Mouse (Mus musculus) stomach, postnatal 0 days (tissue): ENCODE data around the gene Hspg2. TPM values are rescaled to one million over a fixed set of nuclear protein-coding genes. Genes with fewer than 3 reads are reported as not detected.

ENCODE experiments used
- ATAC-seq: fragments of 200-750 bp; cut with Nextera tagmentation; 2 replicates; pipeline ENCODE4 v1.8.0; 2017; ENCODE audit not compliant: low FRiP score, low TSS enrichment
- DNase-seq: peaks from one replicate; pipeline ENCODE4 v3.0.0-alpha.2; 2016; ENCODE audit warnings: low spot score
- H3K27ac ChIP-seq: fragments of 300-500 bp; sonication (generic); replicated peaks from 2 replicates; pipeline ENCODE4 v1.5.1; 2014; ENCODE audit warnings: mild to moderate bottlenecking, control low read depth
- H3K27me3 ChIP-seq: fragments of 300-500 bp; sonication (generic); 2 replicates; pipeline ENCODE4 v1.6.1; 2014; ENCODE audit warnings: low read length; ENCODE audit not compliant: control insufficient read depth, insufficient read depth
- H3K36me3 ChIP-seq: fragments of 300-500 bp; sonication (generic); 2 replicates; pipeline ENCODE4 v1.6.1; 2014; ENCODE audit warnings: low read length, mixed read lengths; ENCODE audit not compliant: control insufficient read depth, insufficient read depth
- H3K4me1 ChIP-seq: fragments of 300-500 bp; sonication (generic); replicated peaks from 2 replicates; pipeline ENCODE4 v1.6.1; 2014; ENCODE audit warnings: antibody characterized with exemption; ENCODE audit not compliant: control insufficient read depth, insufficient read depth
- H3K4me2 ChIP-seq: fragments of 300-500 bp; sonication (generic); replicated peaks from 2 replicates; pipeline ENCODE4 v1.6.1; 2014; ENCODE audit warnings: low read depth, mild to moderate bottlenecking, control low read depth, moderate library complexity
- H3K4me3 ChIP-seq: fragments of 300-500 bp; sonication (generic); 2 replicates; pipeline ENCODE4 v1.5.1; 2014; ENCODE audit warnings: low read depth, low read length, control low read depth
- H3K9ac ChIP-seq: fragments of 300-500 bp; sonication (generic); 2 replicates; pipeline ENCODE4 v1.6.1; 2014; ENCODE audit warnings: mild to moderate bottlenecking, low read length, control low read depth, mixed read lengths
- H3K9me3 ChIP-seq: fragments of 300-500 bp; sonication (generic); 2 replicates; pipeline ENCODE4 v1.6.1; 2016; ENCODE audit warnings: low read length; ENCODE audit not compliant: control insufficient read depth
- CTCF ChIP-seq: IDR thresholded peaks from 2 replicates; pipeline ENCODE4 v1.5.1; 2016; ENCODE audit warnings: antibody characterized with exemption, low read depth, mild to moderate bottlenecking, moderate library complexity
- EP300 ChIP-seq: optimal IDR thresholded peaks from 2 replicates; pipeline ENCODE3; 2016; ENCODE audit warnings: antibody characterized with exemption
- WGBS: fragments of 180-500 bp; shearing (Covaris S2); extraction: QIAGEN DNeasy Blood & Tissue Kit; methylation state at CpG from one replicate; pipeline ENCODE4 v1.1.7; 2014; 5-methylcytosine and 5-hydroxymethylcytosine counted together
- polyA plus RNA-seq: library from polyadenylated mRNA; unstranded; fragments of >200 nt; fragmentation: Nextera tagmentation; extraction: Ambion mirVana; gene quantifications from 2 replicates; pipeline ENCODE4 v1.2.1, GENCODE M21; 2015

The Hspg2 gene
- polyA plus RNA-seq, 1 experiment from 2014 or later, result 16.0 TPM

GRCm38 (mm10) chr4:137485258-137485960, 16.8 kb downstream of the Hspg2 start:
- peaks cover 40% of the 10 kb centered on the region for H3K4me1 ChIP-seq
- H3K36me3 ChIP-seq, result no peaks in the 10 kb centered on the region; the same call in 1 of the 2 replicates
- TF ChIP-seq CTCF (no peak), EP300 (no peak)
- WGBS, result 42% methylated on average over 14 of the region's 14 CpGs
- no peak overlapping the region for H3K9ac ChIP-seq
- H3K4me2 ChIP-seq, result no peak overlapping the region
- H3K9me3 ChIP-seq, result no peaks in the 10 kb centered on the region
- ATAC-seq (no peak), DNase-seq (no peak)
- H3K4me3 ChIP-seq, result no peak overlapping the region
- H3K27me3 ChIP-seq, result no peaks in the 10 kb centered on the region
- H3K27ac ChIP-seq, result peak overlapping the region; percentile 97

- whole genome bisulfite sequencing, result 44% methylated on average over 20 of the region's 20 CpGs
- H3K9ac ChIP-seq, result no peak overlapping the region
- peaks cover 35% of the 10 kb centered on the region for H3K4me1 ChIP-seq
- TF ChIP-seq EP300 (no peak), CTCF (no peak)
- no peak overlapping the region for H3K4me3 ChIP-seq
- 0 out of 2 replicates have a peak overlapping the region, but pooled peaks have one; percentile 20 for H3K4me2 ChIP-seq
- no peaks in the 10 kb centered on the region; the same call in 1 of the 2 replicates for H3K36me3 ChIP-seq
- H3K27ac ChIP-seq, result peak overlapping the region; percentile 97
- DNase-seq (no peak), ATAC-seq (no peak)
- H3K9me3 ChIP-seq, result no peaks in the 10 kb centered on the region
- no peaks in the 10 kb centered on the region for H3K27me3 ChIP-seq
These were observed 17.8 kb downstream of the Hspg2 start for GRCm38 (mm10) chr4:137486081-137487014.

DNA sequence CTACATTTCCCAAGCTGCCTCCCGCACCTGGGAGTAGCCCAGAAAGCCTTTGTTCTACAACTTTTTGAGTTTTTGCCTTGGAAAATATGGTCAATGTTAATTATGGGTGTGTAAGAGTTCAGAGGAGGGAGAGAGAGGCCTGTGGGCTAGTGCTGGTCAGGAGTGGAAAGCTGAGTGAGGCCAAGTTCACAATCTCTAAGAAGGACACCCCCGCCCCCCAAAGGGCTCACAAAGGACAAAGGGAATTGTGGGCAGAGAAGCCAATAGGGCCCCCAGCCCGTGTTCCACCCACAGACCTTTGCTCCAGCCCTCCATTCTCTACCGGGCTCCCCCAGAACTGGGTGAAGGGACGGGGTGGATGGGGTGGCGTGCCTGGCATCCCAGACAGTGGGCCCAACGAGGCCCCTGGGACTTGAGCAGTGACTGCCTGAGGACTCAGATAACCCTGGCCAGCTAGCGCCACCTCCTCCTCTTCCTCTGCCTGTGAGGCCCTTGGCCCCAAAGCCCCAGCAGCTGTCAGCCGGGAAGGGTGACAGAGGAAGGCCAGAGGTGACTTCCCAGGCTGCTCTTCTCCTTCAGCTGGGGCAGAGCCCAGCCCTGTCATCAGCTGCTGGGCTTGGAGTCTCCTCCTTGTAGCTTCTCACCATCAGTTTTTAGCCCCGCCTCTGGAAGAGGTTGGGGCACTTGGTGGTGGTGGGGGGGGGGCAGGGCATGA, 18.9 kb downstream of the Hspg2 start:
- Histone ChIP-seq H3K4me3 (no peak overlapping the region), H3K27ac (peak overlapping the region; percentile 97), H3K36me3 (no peaks in the 10 kb centered on the region; the same call in 1 of the 2 replicates), H3K9me3 (no peaks in the 10 kb centered on the region), H3K27me3 (no peaks in the 10 kb centered on the region), H3K9ac (peak overlapping the region; percentile 47), H3K4me2 (peak overlapping the region; percentile 23), H3K4me1 (peaks cover 27% of the 10 kb centered on the region)
- ATAC-seq (peak; percentile 38; the same call in 1 of the 2 replicates), DNase-seq (no peak)
- 35% methylated on average over 10 of the region's 10 CpGs for WGBS
- no peak for TF ChIP-seq EP300
- TF ChIP-seq CTCF, result no peak

DNA sequence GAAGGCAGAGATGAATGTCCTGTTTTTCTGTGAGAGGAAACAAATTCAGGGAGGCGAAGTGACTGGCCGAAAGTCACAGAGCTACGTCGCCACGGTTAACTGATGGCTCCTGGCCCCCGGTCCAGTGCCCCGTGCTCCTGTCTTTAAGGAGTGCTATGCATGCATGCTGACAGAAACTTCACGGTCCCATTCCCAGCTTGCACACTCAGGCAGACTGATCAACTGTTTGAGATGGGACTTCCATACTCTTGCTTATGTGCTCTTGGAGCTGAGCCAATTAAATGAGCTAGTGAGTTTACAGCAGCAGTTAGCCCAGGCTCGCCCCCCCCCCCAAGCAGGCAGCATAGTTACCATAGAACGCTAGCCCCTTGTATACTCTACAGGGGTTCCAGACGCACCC, 19.5 kb downstream of the Hspg2 start:
- peak overlapping the region; percentile 35 for H3K4me2 ChIP-seq
- 33% methylated on average over 11 of the region's 11 CpGs for WGBS
- H3K9me3 ChIP-seq, result no peaks in the 10 kb centered on the region
- H3K4me3 ChIP-seq, result no peak overlapping the region
- H3K27me3 ChIP-seq, result no peaks in the 10 kb centered on the region
- peaks cover 27% of the 10 kb centered on the region for H3K4me1 ChIP-seq
- ATAC-seq (no peak), DNase-seq (no peak)
- peak overlapping the region; percentile 97 for H3K27ac ChIP-seq
- TF ChIP-seq EP300 (no peak), CTCF (no peak)
- no peaks in the 10 kb centered on the region; the same call in 1 of the 2 replicates for H3K36me3 ChIP-seq
- 0 out of 2 replicates have a peak overlapping the region, but pooled peaks have one; percentile 53 for H3K9ac ChIP-seq

GRCm38 (mm10) chr4:137488571-137489303, 20.2 kb downstream of the Hspg2 start:
- WGBS, result 19% methylated on average over 12 of the region's 12 CpGs
- Histone ChIP-seq H3K27ac (peak overlapping the region; percentile 97), H3K4me1 (peaks cover 27% of the 10 kb centered on the region), H3K27me3 (no peaks in the 10 kb centered on the region), H3K9me3 (no peaks in the 10 kb centered on the region), H3K9ac (peak overlapping the region; percentile 53; the same call in 1 of the 2 replicates), H3K36me3 (no peaks in the 10 kb centered on the region; the same call in 1 of the 2 replicates), H3K4me3 (peak overlapping the region; percentile 8; the same call in 1 of the 2 replicates), H3K4me2 (peak overlapping the region; percentile 35; the same call in 1 of the 2 replicates)
- ATAC-seq, result peak; percentile 83
- peak; percentile 78 for DNase-seq
- TF ChIP-seq EP300 (peak; percentile 32), CTCF (peak; percentile 75)
